Mouse (Mus musculus): ENCODE measurements around the gene Nrde2.

DNA sequence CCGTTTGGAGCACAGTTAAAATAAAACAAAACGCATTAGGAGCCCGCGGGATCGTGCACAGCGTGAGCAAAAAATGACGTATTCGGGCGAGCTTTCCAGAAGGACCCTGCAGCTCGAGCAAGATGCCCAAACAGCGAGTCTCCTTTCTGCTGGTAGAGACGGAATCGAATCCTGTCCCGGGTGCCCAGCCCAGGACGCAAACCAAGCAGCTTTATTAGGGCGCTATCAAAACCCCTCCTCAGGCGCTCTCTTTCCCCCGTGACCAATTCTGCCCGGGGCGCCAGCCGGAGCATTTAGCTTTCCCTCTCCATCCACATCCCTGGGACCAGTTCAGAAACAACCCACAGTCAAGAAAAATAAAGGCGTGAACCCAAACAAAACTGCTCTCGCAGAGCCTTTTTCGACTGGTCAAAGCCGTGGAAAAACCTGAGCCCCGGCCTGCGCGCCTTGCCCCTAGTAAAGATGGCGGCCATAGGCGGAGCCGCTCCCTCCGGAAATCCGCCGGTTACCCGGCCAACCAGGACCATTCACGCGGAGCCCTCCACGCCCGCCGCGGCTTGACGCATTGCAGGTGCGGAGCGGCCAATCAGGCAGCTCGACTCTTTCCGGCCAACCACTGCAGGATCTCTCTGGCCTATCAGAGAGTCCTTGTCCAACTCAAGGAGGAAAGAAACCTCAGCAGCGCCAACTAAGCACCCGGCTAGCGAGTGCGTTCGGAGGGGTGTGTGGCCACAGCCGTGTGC is 27.7 kb upstream of the Nrde2 start:
- TF ChIP-seq GATA1 (IDR thresholded peaks at IDR 0.05; ENCODE audit: low read length): no peak
- TF ChIP-seq TAL1 (IDR thresholded peaks at IDR 0.05; ENCODE audit: low read length): no peak

All from erythroblast, embryonic 14.5 days (primary cell).